Mouse (Mus musculus) heart, embryonic 15.5 days (tissue): ENCODE measurements around the gene Asprv1. TPM values are rescaled to one million over a fixed set of nuclear protein-coding genes. Genes with fewer than 3 reads are reported as not detected.

Source experiments
- ATAC-seq: fragments of 200-750 bp; cut with Nextera tagmentation; replicated peaks from 2 replicates; pipeline ENCODE4 v1.8.0; 2017; ENCODE audit warnings: low read depth, moderate TSS enrichment; ENCODE audit not compliant: insufficient number of reproducible peaks, insufficient read depth, low FRiP score
- H3K27ac ChIP-seq: fragments of 300-500 bp; sonication (generic); 2 replicates; pipeline ENCODE4 v1.5.1; 2015; ENCODE audit warnings: mild to moderate bottlenecking, inconsistent platforms
- H3K27me3 ChIP-seq: fragments of 300-500 bp; sonication (generic); 2 replicates; pipeline ENCODE4 v1.6.1; 2015; ENCODE audit warnings: inconsistent platforms
- H3K36me3 ChIP-seq: fragments of 300-500 bp; sonication (generic); 2 replicates; pipeline ENCODE4 v1.6.1; 2015; ENCODE audit warnings: mild to moderate bottlenecking, inconsistent platforms
- H3K4me1 ChIP-seq: fragments of 300-500 bp; sonication (generic); replicated peaks from 2 replicates; pipeline ENCODE4 v1.6.1; 2015; ENCODE audit warnings: inconsistent platforms
- H3K4me2 ChIP-seq: fragments of 300-500 bp; sonication (generic); 2 replicates; pipeline ENCODE4 v1.6.1; 2015; ENCODE audit warnings: inconsistent platforms, mild to moderate bottlenecking, moderate library complexity
- H3K4me3 ChIP-seq: fragments of 300-500 bp; sonication (generic); 2 replicates; pipeline ENCODE4 v1.5.1; 2015; ENCODE audit warnings: mild to moderate bottlenecking, inconsistent platforms
- H3K9ac ChIP-seq: fragments of 300-500 bp; sonication (generic); 2 replicates; pipeline ENCODE4 v1.6.1; 2015; ENCODE audit warnings: mild to moderate bottlenecking, inconsistent platforms
- H3K9me3 ChIP-seq: fragments of 300-500 bp; sonication (generic); replicated peaks from 2 replicates; pipeline ENCODE4 v1.6.1; 2016; ENCODE audit warnings: inconsistent platforms
- WGBS: fragments of 180-500 bp; shearing (Covaris S2); methylation state at CpG from one replicate; pipeline ENCODE4 v1.1.7; 2015; ENCODE audit warnings: mixed read lengths; 5-methylcytosine and 5-hydroxymethylcytosine counted together
- polyA plus RNA-seq: library from polyadenylated mRNA; unstranded; fragments of >200 nt; fragmentation: Nextera tagmentation; extraction: Ambion mirVana; gene quantifications from 2 replicates; pipeline ENCODE4 v1.2.1, GENCODE M21; 2015

The Asprv1 gene
- polyA plus RNA-seq, 1 experiment from 2014 or later, result 0.57 TPM

DNA sequence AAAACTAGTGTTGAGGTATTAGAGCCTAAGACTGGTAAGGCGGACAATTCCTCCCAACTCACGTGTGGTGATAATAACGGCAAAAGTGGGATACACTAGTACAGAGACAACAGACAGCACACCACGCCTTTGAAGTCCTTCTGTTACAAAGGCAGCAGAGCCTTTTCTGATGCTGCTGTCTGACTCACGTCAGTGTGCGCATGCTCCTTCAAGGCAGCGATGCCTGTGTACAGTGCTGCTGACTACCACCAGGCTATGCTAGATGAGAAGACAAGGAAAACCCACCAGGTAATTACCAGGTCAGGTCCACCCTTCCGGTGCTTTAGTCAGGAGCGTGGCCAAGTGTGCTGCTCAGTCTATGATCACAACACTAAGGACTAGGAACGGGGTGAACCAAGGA lies 39.1 kb downstream of the Asprv1 start:
- H3K4me2 ChIP-seq, result no peak overlapping the region
- no peak overlapping the region for H3K27ac ChIP-seq
- H3K9ac ChIP-seq, result no peak overlapping the region
- peaks cover 18% of the 10 kb centered on the region for H3K4me1 ChIP-seq
- H3K27me3 ChIP-seq, result no peaks in the 10 kb centered on the region
- H3K4me3 ChIP-seq, result no peak overlapping the region
- peaks cover 10% of the 10 kb centered on the region; the same call in 1 of the 2 replicates for H3K36me3 ChIP-seq
- H3K9me3 ChIP-seq, result no peaks in the 10 kb centered on the region
- no peak for ATAC-seq
- 87% methylated on average over 10 of the region's 10 CpGs for WGBS

GRCm38 (mm10) chr6:86668580-86669239 lies 40.7 kb downstream of the Asprv1 start, which contains the start of gene Mxd1:
TSS of gene Mxd1 (minus strand) at chr6:86669161.
- WGBS, result 0% methylated on average over 58 of the region's 76 CpGs
- no peaks in the 10 kb centered on the region for H3K27me3 ChIP-seq
- H3K9ac ChIP-seq, result peak within 1 kb of the TSS; percentile 75
- peak within 1 kb of the TSS; percentile 82 for H3K4me2 ChIP-seq
- H3K4me3 ChIP-seq, result peak within 1 kb of the TSS; percentile 79
- no peaks in the 10 kb centered on the region for H3K9me3 ChIP-seq
- peak; percentile 2; the same call in 1 of the 2 replicates for ATAC-seq
- peak within 1 kb of the TSS; percentile 64 for H3K27ac ChIP-seq
- peaks cover 21% of the 10 kb centered on the region; the same call in 1 of the 2 replicates for H3K36me3 ChIP-seq
- H3K4me1 ChIP-seq, result peaks cover 18% of the 10 kb centered on the region

DNA sequence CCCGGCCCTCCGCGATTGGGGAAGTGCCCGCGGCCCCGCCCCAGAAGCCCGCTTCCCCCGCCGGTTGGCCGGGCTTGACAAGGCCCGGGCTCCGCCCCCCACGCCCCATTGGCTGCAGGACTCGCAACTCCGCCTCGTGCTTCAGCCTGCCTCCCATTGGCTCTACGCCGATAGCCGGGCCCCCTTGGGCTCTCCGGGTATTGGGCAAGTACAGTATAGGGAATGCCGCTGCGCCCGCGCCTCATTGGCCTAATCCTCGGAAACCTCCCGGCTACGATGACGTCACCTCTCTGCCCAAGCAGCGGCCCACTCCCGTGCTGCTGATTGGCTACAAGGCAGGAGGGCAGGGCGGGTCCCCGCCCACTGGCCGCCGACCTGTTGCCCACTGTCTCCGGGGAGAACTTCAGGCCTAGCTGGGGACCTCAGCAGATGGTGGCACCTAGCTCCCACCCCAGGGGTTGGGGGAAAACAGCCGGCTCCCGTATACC lies 41.3 kb downstream of the Asprv1 start:
- H3K4me2 ChIP-seq, result peak overlapping the region; percentile 82
- H3K4me3 ChIP-seq, result peak overlapping the region; percentile 79
- H3K9ac ChIP-seq, result peak overlapping the region; percentile 50
- H3K27ac ChIP-seq, result peak overlapping the region; percentile 64
- WGBS, result under 1% methylated on average over 36 of the region's 37 CpGs
- peak; percentile 100 for ATAC-seq
- peaks cover 18% of the 10 kb centered on the region for H3K4me1 ChIP-seq
- H3K9me3 ChIP-seq, result no peaks in the 10 kb centered on the region
- no peaks in the 10 kb centered on the region for H3K27me3 ChIP-seq
- peaks cover 25% of the 10 kb centered on the region for H3K36me3 ChIP-seq

- no peak overlapping the region for H3K27ac ChIP-seq
- no peak overlapping the region for H3K4me3 ChIP-seq
- no peak overlapping the region for H3K9ac ChIP-seq
- no peaks in the 10 kb centered on the region for H3K27me3 ChIP-seq
- no peak for ATAC-seq
- H3K36me3 ChIP-seq, result peaks cover 40% of the 10 kb centered on the region
- WGBS, result 13% methylated on average over 2 of the region's 2 CpGs
- H3K4me1 ChIP-seq, result peaks cover 18% of the 10 kb centered on the region
- H3K9me3 ChIP-seq, result no peaks in the 10 kb centered on the region
- H3K4me2 ChIP-seq, result no peak overlapping the region
Measured at GRCm38 (mm10) chr6:86670873-86671272, 42.9 kb downstream of the Asprv1 start.

DNA sequence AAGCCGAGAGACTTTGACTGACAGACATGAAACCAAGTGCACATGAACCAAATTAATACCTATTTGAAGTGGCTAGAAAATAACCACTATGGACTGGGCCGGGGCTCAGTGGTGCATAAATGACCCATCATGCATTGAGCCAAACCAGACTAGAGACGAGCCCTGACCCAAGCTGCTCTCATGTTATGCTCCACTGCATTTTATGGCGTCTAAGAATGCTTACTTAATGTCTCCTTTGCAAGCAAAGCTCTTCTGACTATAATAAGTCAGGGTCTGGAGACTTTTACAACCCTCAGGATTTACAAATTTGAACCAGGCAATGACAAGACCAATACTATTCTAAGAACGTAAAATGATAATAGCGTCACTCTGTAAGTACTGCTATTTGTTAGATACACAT lies 50.4 kb downstream of the Asprv1 start:
- H3K4me2 ChIP-seq, result no peak overlapping the region
- peaks cover 87% of the 10 kb centered on the region for H3K36me3 ChIP-seq
- no peak overlapping the region for H3K9ac ChIP-seq
- no peaks in the 10 kb centered on the region for H3K27me3 ChIP-seq
- ATAC-seq, result no peak
- H3K4me3 ChIP-seq, result no peak overlapping the region
- no peak overlapping the region for H3K27ac ChIP-seq
- H3K4me1 ChIP-seq, result peaks cover 5% of the 10 kb centered on the region
- H3K9me3 ChIP-seq, result no peaks in the 10 kb centered on the region
- WGBS, result 88% methylated on average over 6 of the region's 6 CpGs

Other genes starting within 250 kb of the Asprv1 start
- 49.8 and 54.7 TPM in 2 replicates for gene Pcyox1, start 231.0 kb upstream of the Asprv1 start, polyA plus RNA-seq
- 109 and 119 TPM in 2 replicates for gene Tia1, start 223.9 kb upstream of the Asprv1 start, polyA plus RNA-seq
- gene Gm44790, start 201.5 kb upstream of the Asprv1 start, polyA plus RNA-seq, result 1.1 TPM in 1 of 2 replicates, not detected in the other
- 15.1 and 17.3 TPM in 2 replicates for gene C87436, start 189.8 kb upstream of the Asprv1 start, polyA plus RNA-seq
- 313 and 337 TPM in 2 replicates for gene Pcbp1, start 101.8 kb upstream of the Asprv1 start, polyA plus RNA-seq
- gene Mxd1, start 41.0 kb downstream of the Asprv1 start, polyA plus RNA-seq, result 7.6 and 9.8 TPM in 2 replicates
- 68.3 and 81.3 TPM in 2 replicates for gene Snrnp27, start 56.4 kb downstream of the Asprv1 start, polyA plus RNA-seq
- gene Gmcl1, start 105.2 kb downstream of the Asprv1 start, polyA plus RNA-seq, result 14.4 and 19.7 TPM in 2 replicates
- gene Anxa4, start 165.4 kb downstream of the Asprv1 start, polyA plus RNA-seq, result 26.3 and 32.3 TPM in 2 replicates
- 16.6 and 21.8 TPM in 2 replicates for gene Aak1, start 221.4 kb downstream of the Asprv1 start, polyA plus RNA-seq